Mouse (Mus musculus) ES-Bruce4 (cell line): ENCODE measurements around the gene 4930404N11Rik. TPM values are rescaled to one million over a fixed set of nuclear protein-coding genes. Genes with fewer than 3 reads are reported as not detected.

Source experiments
- H3K27ac ChIP-seq: 2 replicates; pipeline ENCODE4 v1.5.1; 2012; ENCODE audit warnings: low read length, inconsistent platforms; ENCODE audit not compliant: insufficient read depth
- H3K27me3 ChIP-seq: 2 replicates; pipeline ENCODE4 v1.6.1; 2012; ENCODE audit warnings: mild to moderate bottlenecking, low read length, inconsistent platforms; ENCODE audit not compliant: control insufficient read depth, poor library complexity, insufficient read depth, severe bottlenecking
- H3K36me3 ChIP-seq: 2 replicates; pipeline ENCODE4 v1.6.1; 2012; ENCODE audit warnings: inconsistent platforms, mild to moderate bottlenecking, low read length, moderate library complexity; ENCODE audit not compliant: control insufficient read depth, poor library complexity, insufficient read depth, severe bottlenecking
- H3K4me1 ChIP-seq: one replicate; pipeline ENCODE4 v1.8.1; 2011; ENCODE audit warnings: low read length; ENCODE audit not compliant: control insufficient read depth, insufficient read depth
- H3K4me3 ChIP-seq: 2 replicates; pipeline ENCODE4 v1.5.1; 2011; ENCODE audit warnings: low read depth, mild to moderate bottlenecking, low read length
- H3K9ac ChIP-seq: 2 replicates; pipeline ENCODE4 v1.6.1; 2012; ENCODE audit warnings: low read depth, mild to moderate bottlenecking, inconsistent platforms; ENCODE audit not compliant: poor library complexity, severe bottlenecking
- H3K9me3 ChIP-seq: replicated peaks from 2 replicates; pipeline ENCODE4 v1.6.1; 2012; ENCODE audit warnings: mild to moderate bottlenecking, low read length, inconsistent platforms; ENCODE audit not compliant: control insufficient read depth, poor library complexity, insufficient read depth, severe bottlenecking
- CTCF ChIP-seq: IDR thresholded peaks from one replicate; pipeline ENCODE4 v1.8.1; 2011; ENCODE audit warnings: low read depth, low read length
- EP300 ChIP-seq: IDR thresholded peaks from 2 replicates; pipeline ENCODE4 v1.6.1; 2011; ENCODE audit warnings: low read depth, low read length; ENCODE audit not compliant: insufficient read depth
- POLR2A ChIP-seq: IDR thresholded peaks from one replicate; pipeline ENCODE4 v1.8.1; 2011; ENCODE audit warnings: low read length; ENCODE audit not compliant: insufficient read depth
- polyA plus RNA-seq: library from polyadenylated mRNA; stranded (reverse); fragments of >200 nt; gene quantifications from 2 replicates; pipeline ENCODE4 v1.2.4, GENCODE M21; 2011; ENCODE audit warnings: low read depth; ENCODE audit not compliant: missing spikeins, insufficient read depth, insufficient read length

4930404N11Rik gene
- polyA plus RNA-seq, 1 experiment = not detected

- Histone ChIP-seq H3K4me3 (no peak overlapping the region), H3K36me3 (no peaks in the 10 kb centered on the region), H3K27me3 (no peaks in the 10 kb centered on the region), H3K4me1 (no peaks in the 10 kb centered on the region), H3K9ac (no peak overlapping the region), H3K9me3 (no peaks in the 10 kb centered on the region), H3K27ac (no peak overlapping the region)
- TF ChIP-seq CTCF = no peak
Measured at GRCm38 (mm10) chr10:81334324-81334723, 31.3 kb downstream of the 4930404N11Rik start.

GRCm38 (mm10) chr10:81332277-81332676 is 33.3 kb downstream of the 4930404N11Rik start:
- no peaks in the 10 kb centered on the region for H3K9me3 ChIP-seq
- no peaks in the 10 kb centered on the region for H3K4me1 ChIP-seq
- H3K36me3 ChIP-seq = no peaks in the 10 kb centered on the region
- H3K9ac ChIP-seq = peak overlapping the region; percentile 10
- H3K4me3 ChIP-seq = peak overlapping the region; percentile 44
- no peak overlapping the region for H3K27ac ChIP-seq
- TF ChIP-seq EP300 = no peak
- no peak for TF ChIP-seq POLR2A
- no peak for TF ChIP-seq CTCF
- no peaks in the 10 kb centered on the region for H3K27me3 ChIP-seq

- Histone ChIP-seq H3K9ac (no peak overlapping the region), H3K4me1 (no peaks in the 10 kb centered on the region), H3K27ac (no peak overlapping the region), H3K9me3 (no peaks in the 10 kb centered on the region), H3K27me3 (no peaks in the 10 kb centered on the region), H3K4me3 (no peak overlapping the region), H3K36me3 (peaks cover 19% of the 10 kb centered on the region)
- TF ChIP-seq CTCF (no peak), EP300 (no peak), POLR2A (no peak)
Measured at GRCm38 (mm10) chr10:81330007-81330406, 35.6 kb downstream of the 4930404N11Rik start.

- Histone ChIP-seq H3K36me3 (peaks cover 23% of the 10 kb centered on the region), H3K4me3 (no peak overlapping the region)
Measured at GRCm38 (mm10) chr10:81329194-81329975, 36.2 kb downstream of the 4930404N11Rik start.

GRCm38 (mm10) chr10:81328386-81328785 is 37.2 kb downstream of the 4930404N11Rik start, which contains the start of gene Tbxa2r:
TSS of gene Tbxa2r (plus strand) at chr10:81328731.
- Histone ChIP-seq H3K4me1 (no peaks in the 10 kb centered on the region), H3K9ac (no peak within 1 kb of the TSS), H3K27ac (no peak within 1 kb of the TSS), H3K4me3 (no peak within 1 kb of the TSS), H3K27me3 (no peaks in the 10 kb centered on the region), H3K36me3 (peaks cover 28% of the 10 kb centered on the region), H3K9me3 (no peaks in the 10 kb centered on the region)
- TF ChIP-seq CTCF = no peak
- 0 out of 2 replicates have a peak, but pooled peaks have one; percentile 5 for TF ChIP-seq EP300

More at GRCm38 (mm10) chr10:81329194-81329975, 36.2 kb downstream of the 4930404N11Rik start:
- TF ChIP-seq CTCF = no peak
- no peak for TF ChIP-seq POLR2A
- TF ChIP-seq EP300 = no peak
- Histone ChIP-seq H3K27ac (no peak overlapping the region), H3K4me1 (no peaks in the 10 kb centered on the region), H3K9me3 (no peaks in the 10 kb centered on the region), H3K9ac (no peak overlapping the region), H3K27me3 (no peaks in the 10 kb centered on the region)

GRCm38 (mm10) chr10:81327959-81328358 is 37.7 kb downstream of the 4930404N11Rik start:
- Histone ChIP-seq H3K36me3 (peaks cover 31% of the 10 kb centered on the region), H3K27ac (no peak overlapping the region), H3K4me3 (no peak overlapping the region)

More at GRCm38 (mm10) chr10:81327959-81328358, 37.7 kb downstream of the 4930404N11Rik start:
- TF ChIP-seq EP300 = no peak
- no peak for TF ChIP-seq POLR2A
- no peak for TF ChIP-seq CTCF
- Histone ChIP-seq H3K27me3 (no peaks in the 10 kb centered on the region), H3K9ac (no peak overlapping the region), H3K9me3 (no peaks in the 10 kb centered on the region), H3K4me1 (no peaks in the 10 kb centered on the region)
